Mouse (Mus musculus) lung, embryonic 14.5 days (tissue): ENCODE measurements around the gene Itgad. TPM values are rescaled to one million over a fixed set of nuclear protein-coding genes. Genes with fewer than 3 reads are reported as not detected.
"Not testable (repeated sequence)": the region's sequence is repeated elsewhere in the genome, so short reads cannot be mapped to it uniquely, and the experiment has no call there.

Experiments
- ATAC-seq: fragments of 200-750 bp; cut with Nextera tagmentation; 2 replicates; pipeline ENCODE4 v1.8.0; 2017; ENCODE audit warnings: mild to moderate bottlenecking, moderate TSS enrichment, moderate library complexity; ENCODE audit not compliant: insufficient read depth
- DNase-seq: peaks from one replicate; pipeline ENCODE4 v3.0.0-alpha.2; 2015
- H3K27ac ChIP-seq: fragments of 300-500 bp; sonication (generic); 2 replicates; pipeline ENCODE4 v1.5.1; 2014; ENCODE audit warnings: low read depth, mild to moderate bottlenecking, moderate library complexity
- H3K27me3 ChIP-seq: fragments of 300-500 bp; sonication (generic); 2 replicates; pipeline ENCODE4 v1.6.1; 2014; ENCODE audit warnings: low read length, control low read depth; ENCODE audit not compliant: insufficient read depth
- H3K36me3 ChIP-seq: fragments of 300-500 bp; sonication (generic); 2 replicates; pipeline ENCODE4 v1.6.1; 2014; ENCODE audit warnings: control low read depth; ENCODE audit not compliant: insufficient read depth
- H3K4me1 ChIP-seq: fragments of 300-500 bp; sonication (generic); 2 replicates; pipeline ENCODE4 v1.6.1; 2014; ENCODE audit warnings: antibody characterized with exemption, control low read depth; ENCODE audit not compliant: insufficient read depth
- H3K4me2 ChIP-seq: fragments of 300-500 bp; sonication (generic); 2 replicates; pipeline ENCODE4 v1.6.1; 2014; ENCODE audit warnings: mild to moderate bottlenecking
- H3K4me3 ChIP-seq: fragments of 300-500 bp; sonication (generic); 2 replicates; pipeline ENCODE4 v1.5.1; 2014; ENCODE audit warnings: low read depth, low read length
- H3K9ac ChIP-seq: fragments of 300-500 bp; sonication (generic); 2 replicates; pipeline ENCODE4 v1.6.1; 2014
- H3K9me3 ChIP-seq: fragments of 300-500 bp; sonication (generic); 2 replicates; pipeline ENCODE4 v1.6.1; 2016; ENCODE audit warnings: low read depth, low read length, control low read depth
- CTCF ChIP-seq: IDR thresholded peaks from 2 replicates; pipeline ENCODE4 v1.5.1; 2016; ENCODE audit warnings: antibody characterized with exemption, low read depth
- WGBS: fragments of 180-500 bp; shearing (Covaris S2); extraction: QIAGEN DNeasy Blood & Tissue Kit; methylation state at CpG from one replicate; pipeline ENCODE4 v1.1.7; 2014; 5-methylcytosine and 5-hydroxymethylcytosine counted together
- polyA plus RNA-seq: library from polyadenylated mRNA; unstranded; fragments of >200 nt; fragmentation: Nextera tagmentation; extraction: Ambion mirVana; gene quantifications from 2 replicates; pipeline ENCODE4 v1.2.1, GENCODE M21; 2014

The Itgad gene
- polyA plus RNA-seq, 1 experiment from 2014 or later: not detected

DNA sequence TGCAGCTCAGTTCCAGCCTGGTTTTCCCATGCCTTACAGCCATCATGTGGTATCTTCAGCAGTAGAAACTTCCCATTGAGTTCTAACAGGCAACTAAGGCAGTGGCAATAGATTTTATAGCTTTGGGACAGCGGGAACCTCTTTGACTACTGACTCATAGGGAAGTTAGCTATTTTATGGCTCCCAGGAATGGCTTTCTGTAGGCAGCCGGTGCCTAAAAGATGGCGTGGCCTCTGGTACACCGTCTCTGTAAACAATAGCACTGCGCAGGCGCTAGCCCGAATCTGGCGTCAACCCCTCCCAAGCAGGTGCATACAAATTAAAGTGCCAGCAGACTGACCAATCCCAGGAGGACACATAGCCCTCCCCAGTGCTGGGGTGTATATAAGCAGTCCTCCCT is 3.2 kb upstream of the Itgad start:
- no peak for DNase-seq
- no peak for TF ChIP-seq CTCF
- no peak overlapping the region for H3K4me2 ChIP-seq

DNA sequence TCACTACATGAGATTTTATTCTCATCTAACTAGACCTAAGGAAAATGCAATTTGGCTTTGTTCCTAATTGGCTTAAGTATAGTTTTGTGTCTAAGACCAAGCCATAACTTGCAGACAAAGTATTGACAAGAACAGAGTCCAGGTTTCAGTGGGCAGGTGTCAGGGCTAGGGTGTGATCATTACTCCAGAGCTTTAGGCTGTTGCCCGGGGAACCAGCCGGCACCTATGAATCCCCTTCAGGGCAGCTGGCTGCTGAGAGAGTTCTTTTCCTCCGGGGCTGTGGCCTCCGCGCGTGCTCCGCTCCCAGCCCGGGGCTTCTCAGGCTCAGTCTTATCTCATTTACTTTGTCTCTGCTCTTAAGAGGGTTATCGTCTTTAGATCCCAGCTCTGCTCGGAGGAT is 748 bp downstream of the Itgad start:
- WGBS: 39% methylated on average over 10 of the region's 10 CpGs
- DNase-seq: no peak
- H3K27me3 ChIP-seq: no peaks in the 10 kb centered on the region
- no peak for TF ChIP-seq CTCF
- no peak overlapping the region for H3K4me3 ChIP-seq
- H3K9ac ChIP-seq: no peak overlapping the region
- H3K36me3 ChIP-seq: no peaks in the 10 kb centered on the region
- H3K4me1 ChIP-seq: no peaks in the 10 kb centered on the region
- H3K9me3 ChIP-seq: no peaks in the 10 kb centered on the region
- no peak overlapping the region for H3K4me2 ChIP-seq
- no peak for ATAC-seq
- H3K27ac ChIP-seq: no peak overlapping the region

More for the DNA sequence above, 3.2 kb upstream of the Itgad start:
- Histone ChIP-seq H3K27me3 (no peaks in the 10 kb centered on the region), H3K4me1 (no peaks in the 10 kb centered on the region), H3K9me3 (no peaks in the 10 kb centered on the region), H3K27ac (no peak overlapping the region), H3K4me3 (no peak overlapping the region), H3K36me3 (no peaks in the 10 kb centered on the region), H3K9ac (no peak overlapping the region)
- 80% methylated on average over 8 of the region's 8 CpGs for WGBS
- ATAC-seq: no peak

- not testable (repeated sequence) for H3K4me2 ChIP-seq, H3K27ac ChIP-seq, H3K4me3 ChIP-seq, H3K27me3 ChIP-seq, H3K4me1 ChIP-seq, H3K9ac ChIP-seq, H3K36me3 ChIP-seq, H3K9me3 ChIP-seq, ATAC-seq, DNase-seq
- 67% methylated on average over 8 of the region's 8 CpGs for WGBS
Measured at GRCm38 (mm10) chr7:128158688-128159354, 4.6 kb downstream of the Itgad start.

- Histone ChIP-seq H3K27me3 (no peaks in the 10 kb centered on the region), H3K36me3 (no peaks in the 10 kb centered on the region), H3K27ac (no peak overlapping the region), H3K9ac (no peak overlapping the region), H3K9me3 (no peaks in the 10 kb centered on the region), H3K4me1 (no peaks in the 10 kb centered on the region), H3K4me2 (no peak overlapping the region), H3K4me3 (no peak overlapping the region)
- TF ChIP-seq CTCF: no peak
- DNase-seq (no peak), ATAC-seq (no peak)
- 92% methylated on average over 4 of the region's 4 CpGs for WGBS
Measured at GRCm38 (mm10) chr7:128164001-128164400, 9.8 kb downstream of the Itgad start.

GRCm38 (mm10) chr7:128166391-128166790 is 12.2 kb downstream of the Itgad start:
- Histone ChIP-seq H3K4me1 (no peaks in the 10 kb centered on the region), H3K27me3 (no peaks in the 10 kb centered on the region), H3K4me3 (no peak overlapping the region), H3K4me2 (no peak overlapping the region), H3K36me3 (no peaks in the 10 kb centered on the region), H3K9ac (no peak overlapping the region), H3K27ac (no peak overlapping the region), H3K9me3 (no peaks in the 10 kb centered on the region)
- WGBS: 62% methylated on average over 7 of the region's 7 CpGs
- ATAC-seq: no peak
- DNase-seq: no peak
- no peak for TF ChIP-seq CTCF

DNA sequence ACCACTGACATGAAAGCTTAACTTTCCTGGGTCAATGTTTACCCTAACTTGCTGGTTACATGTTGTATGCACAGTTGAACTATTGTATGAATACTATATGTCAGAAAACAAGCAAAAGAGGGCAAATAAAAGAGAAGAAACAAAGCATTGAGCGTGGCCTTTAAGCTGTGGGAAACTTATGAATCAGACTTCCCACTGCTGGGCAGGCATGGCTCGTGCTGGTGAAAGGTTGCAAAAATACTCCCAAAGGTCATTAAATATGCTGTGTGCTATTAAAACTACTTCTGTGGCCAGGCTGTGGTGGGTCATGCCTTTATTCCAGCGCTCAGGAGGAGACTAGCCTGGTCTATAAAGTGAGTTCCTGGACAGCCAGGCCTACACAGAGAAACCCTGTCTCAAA is 15.8 kb downstream of the Itgad start:
- 73% methylated on average over 3 of the region's 3 CpGs for WGBS
- Histone ChIP-seq H3K27me3 (no peaks in the 10 kb centered on the region), H3K4me1 (no peaks in the 10 kb centered on the region), H3K36me3 (no peaks in the 10 kb centered on the region), H3K9ac (no peak overlapping the region), H3K4me2 (no peak overlapping the region), H3K9me3 (no peaks in the 10 kb centered on the region), H3K4me3 (no peak overlapping the region), H3K27ac (no peak overlapping the region)
- DNase-seq (no peak), ATAC-seq (no peak)
- TF ChIP-seq CTCF: no peak

GRCm38 (mm10) chr7:128178385-128178784 is 24.2 kb downstream of the Itgad start:
- Histone ChIP-seq H3K4me3 (no peak overlapping the region), H3K27me3 (no peaks in the 10 kb centered on the region), H3K27ac (no peak overlapping the region), H3K9ac (no peak overlapping the region), H3K36me3 (no peaks in the 10 kb centered on the region), H3K4me1 (no peaks in the 10 kb centered on the region), H3K4me2 (no peak overlapping the region), H3K9me3 (no peaks in the 10 kb centered on the region)
- no peak for TF ChIP-seq CTCF
- no peak for DNase-seq
- 62% methylated on average over 2 of the region's 2 CpGs for WGBS
- no peak for ATAC-seq

DNA sequence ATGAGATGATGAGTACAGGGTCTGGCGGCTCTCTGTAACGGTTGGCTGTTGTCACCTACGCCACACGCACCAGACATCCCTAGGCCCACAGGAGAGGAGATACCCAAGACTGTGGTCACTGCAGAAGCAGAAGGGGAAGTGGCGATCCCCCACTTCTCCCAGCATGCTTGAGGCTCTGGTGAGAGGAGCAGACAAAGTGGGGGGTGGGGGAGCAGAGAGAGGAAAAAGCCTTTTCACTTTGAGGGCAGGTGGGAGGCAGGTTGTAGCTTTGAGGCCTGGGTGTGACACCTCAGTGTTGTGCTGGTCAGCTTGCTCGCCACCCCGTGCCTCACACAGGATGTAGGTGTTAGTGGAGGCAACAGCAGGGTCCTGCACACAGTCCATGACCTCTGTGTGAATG is 25.9 kb downstream of the Itgad start:
- Histone ChIP-seq H3K36me3 (no peaks in the 10 kb centered on the region), H3K27ac (no peak overlapping the region), H3K4me2 (no peak overlapping the region), H3K27me3 (no peaks in the 10 kb centered on the region), H3K4me3 (no peak overlapping the region), H3K9ac (no peak overlapping the region), H3K4me1 (no peaks in the 10 kb centered on the region), H3K9me3 (no peaks in the 10 kb centered on the region)
- 64% methylated on average over 7 of the region's 7 CpGs for WGBS
- ATAC-seq: no peak
- TF ChIP-seq CTCF: no peak
- DNase-seq: no peak
